Comparison of ENCODE assay signal across 8 mouse cellular contexts in the genomic region with DNA sequence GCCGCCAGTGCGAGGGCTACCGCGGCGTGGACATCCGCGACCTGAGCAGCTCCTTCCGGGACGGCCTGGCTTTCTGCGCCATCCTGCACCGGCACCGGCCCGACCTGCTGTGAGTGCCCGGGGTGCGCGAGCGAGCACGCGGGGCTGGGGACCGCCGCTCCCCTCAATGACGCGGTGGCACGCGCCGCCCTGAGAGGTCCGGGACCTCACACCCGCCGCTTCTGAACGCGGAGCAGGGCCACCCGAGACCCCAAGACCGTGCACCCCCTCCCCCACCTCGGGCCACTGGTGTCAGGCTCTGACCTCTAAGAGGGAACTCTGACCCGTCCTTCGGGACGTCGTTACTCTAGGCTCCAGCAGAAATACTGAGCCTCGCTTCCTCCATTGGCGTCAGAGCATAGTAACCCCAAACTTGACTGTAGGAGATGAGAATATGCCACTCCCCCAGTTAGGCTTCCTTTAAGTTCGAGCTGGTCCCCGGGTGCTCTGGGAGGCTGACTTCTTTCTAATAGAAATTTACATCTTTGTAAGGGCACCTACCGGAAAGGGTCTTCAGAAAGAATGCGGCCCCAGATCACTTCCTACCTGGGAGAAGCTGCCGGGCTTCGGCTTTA. TPM values are rescaled to one million over a fixed set of nuclear protein-coding genes. Genes with fewer than 3 reads are reported as not detected.
DNase-seq lines count a peak whose midpoint lies in the region; ATAC-seq and TF ChIP-seq lines count a peak whose summit lies in the region.

No protein-coding gene starts in this region.

- H3K27ac ChIP-seq in kidney, embryonic 14.5 days (ENCODE audit: low read depth, low read length): peak overlapping the region; percentile 74
- peak overlapping the region; percentile 89 for H3K27ac ChIP-seq in embryonic facial prominence, embryonic 13.5 days
- H3K27ac ChIP-seq in intestine, embryonic 16.5 days (ENCODE audit: low read length): peak overlapping the region; percentile 85
- peak overlapping the region; percentile 74 for H3K27ac ChIP-seq in midbrain, embryonic 15.5 days

- no peaks in the 10 kb centered on the region for H3K9me3 ChIP-seq in kidney, embryonic 14.5 days (ENCODE audit: control insufficient read depth, low read length)
- no peaks in the 10 kb centered on the region for H3K9me3 ChIP-seq in G1E (replicated peaks)
- no peaks in the 10 kb centered on the region for H3K9me3 ChIP-seq in embryonic facial prominence, embryonic 13.5 days
- H3K9me3 ChIP-seq in intestine, embryonic 16.5 days (ENCODE audit: control insufficient read depth, low read length): no peaks in the 10 kb centered on the region
- H3K9me3 ChIP-seq in midbrain, embryonic 15.5 days: no peaks in the 10 kb centered on the region

- peaks cover 28% of the 10 kb centered on the region for H3K4me1 ChIP-seq in kidney, embryonic 14.5 days (ENCODE audit: control insufficient read depth, insufficient read depth, low read length)
- peaks cover 36% of the 10 kb centered on the region for H3K4me1 ChIP-seq in G1E (ENCODE audit: insufficient read depth, low read depth, low read length)
- peaks cover 32% of the 10 kb centered on the region for H3K4me1 ChIP-seq in embryonic facial prominence, embryonic 13.5 days
- peaks cover 22% of the 10 kb centered on the region for H3K4me1 ChIP-seq in intestine, embryonic 16.5 days (ENCODE audit: control insufficient read depth, insufficient read depth, low read length)
- peaks cover 33% of the 10 kb centered on the region for H3K4me1 ChIP-seq in midbrain, embryonic 15.5 days

- H3K4me2 ChIP-seq in kidney, embryonic 14.5 days (replicated peaks; ENCODE audit: low read depth, low read length): peak overlapping the region; percentile 98
- H3K4me2 ChIP-seq in embryonic facial prominence, embryonic 13.5 days: peak overlapping the region; percentile 85
- peak overlapping the region; percentile 96 for H3K4me2 ChIP-seq in intestine, embryonic 16.5 days (ENCODE audit: low read depth, low read length)
- peak overlapping the region; percentile 92 for H3K4me2 ChIP-seq in midbrain, embryonic 15.5 days

- peak overlapping the region; percentile 89 for H3K4me3 ChIP-seq in kidney, embryonic 14.5 days (ENCODE audit: low read length)
- H3K4me3 ChIP-seq in G1E (ENCODE audit: low read depth, low read length): peak overlapping the region; percentile 80
- H3K4me3 ChIP-seq in embryonic facial prominence, embryonic 13.5 days: peak overlapping the region; percentile 93
- peak overlapping the region; percentile 85 for H3K4me3 ChIP-seq in intestine, embryonic 16.5 days (ENCODE audit: low read length)
- H3K4me3 ChIP-seq in midbrain, embryonic 15.5 days: peak overlapping the region; percentile 96

- H3K36me3 ChIP-seq in kidney, embryonic 14.5 days (ENCODE audit: control insufficient read depth, insufficient read depth, low read length): peaks cover 5% of the 10 kb centered on the region; the same call in 1 of the 2 replicates
- H3K36me3 ChIP-seq in G1E (replicated peaks): peaks cover 21% of the 10 kb centered on the region
- peaks cover 16% of the 10 kb centered on the region for H3K36me3 ChIP-seq in embryonic facial prominence, embryonic 13.5 days
- no peaks in the 10 kb centered on the region for H3K36me3 ChIP-seq in intestine, embryonic 16.5 days (ENCODE audit: control insufficient read depth, insufficient read depth, low read length)
- H3K36me3 ChIP-seq in midbrain, embryonic 15.5 days (replicated peaks): no peaks in the 10 kb centered on the region

- H3K9ac ChIP-seq in kidney, embryonic 14.5 days (ENCODE audit: low read depth, low read length): peak overlapping the region; percentile 89
- H3K9ac ChIP-seq in embryonic facial prominence, embryonic 13.5 days: peak overlapping the region; percentile 91
- H3K9ac ChIP-seq in intestine, embryonic 16.5 days (ENCODE audit: low read depth, low read length): peak overlapping the region; percentile 84
- peak overlapping the region; percentile 95 for H3K9ac ChIP-seq in midbrain, embryonic 15.5 days

- under 1% methylated on average over 38 of the region's 46 CpGs for WGBS in kidney, embryonic 14.5 days
- WGBS in embryonic facial prominence, embryonic 13.5 days: under 1% methylated on average over 46 of the region's 46 CpGs
- under 1% methylated on average over 46 of the region's 46 CpGs for WGBS in intestine, embryonic 16.5 days
- under 1% methylated on average over 45 of the region's 46 CpGs for WGBS in midbrain, embryonic 15.5 days

- no peak for DNase-seq in kidney, adult 8-10 months
- peak; percentile 44 for DNase-seq in G1E (ENCODE audit: low spot score)
- DNase-seq in gastrocnemius, adult 18-20 months (ENCODE audit: low spot score): no peak
- no peak for DNase-seq in gastrocnemius, postnatal 25 days

- H3K27me3 ChIP-seq in kidney, embryonic 14.5 days (ENCODE audit: control insufficient read depth, insufficient read depth, low read length): no peaks in the 10 kb centered on the region
- peaks cover 42% of the 10 kb centered on the region for H3K27me3 ChIP-seq in G1E (ENCODE audit: insufficient read depth, low read length)
- H3K27me3 ChIP-seq in embryonic facial prominence, embryonic 13.5 days: no peaks in the 10 kb centered on the region
- no peaks in the 10 kb centered on the region for H3K27me3 ChIP-seq in intestine, embryonic 16.5 days (replicated peaks; ENCODE audit: control insufficient read depth, insufficient read depth, low read length)
- H3K27me3 ChIP-seq in midbrain, embryonic 15.5 days (replicated peaks): no peaks in the 10 kb centered on the region

- no peak for TF ChIP-seq CTCF in G1E (IDR thresholded peaks at IDR 0.05; ENCODE audit: low read depth, low read length)

- peak; percentile 74 for ATAC-seq in kidney, embryonic 14.5 days (ENCODE audit: low FRiP score, low TSS enrichment)
- no peak; the same call in 1 of the 2 replicates for ATAC-seq in G1E (ENCODE audit: extremely low read depth, insufficient number of reproducible peaks, low FRiP score, poor library complexity, severe bottlenecking)
- peak; percentile 23 for ATAC-seq in embryonic facial prominence, embryonic 13.5 days (ENCODE audit: insufficient number of reproducible peaks, insufficient read depth, low FRiP score, low TSS enrichment, low read depth)
- peak; percentile 68 for ATAC-seq in intestine, embryonic 16.5 days
- no peak; the same call in 1 of the 2 replicates for ATAC-seq in midbrain, embryonic 15.5 days (replicated peaks)

RNA-seq across cellular contexts. Expression of a gene that starts 0.7 kb away (rescaled TPM):
- polyA plus RNA-seq in kidney, embryonic 14.5 days (2014; fragmentation: Nextera tagmentation; extraction: Ambion mirVana): 6.5 and 7.2 TPM in 2 replicates
- total RNA-seq in G1E (2014; fragmentation: Nextera tagmentation): 10.4 and 11.5 TPM in 2 replicates
- 3.7 and 4.5 TPM in 2 replicates for total RNA-seq in G1E (2017)
- polyA plus RNA-seq in G1E (2012): 19.9 and 20.5 TPM in 2 replicates
- polyA plus RNA-seq in embryonic facial prominence, embryonic 13.5 days (2015; fragmentation: Nextera tagmentation; extraction: Ambion mirVana): 12.8 and 13.8 TPM in 2 replicates
- 5.2 and 6.3 TPM in 2 replicates for polyA plus RNA-seq in intestine, embryonic 16.5 days (2015; fragmentation: Nextera tagmentation; extraction: Ambion mirVana)
- 13.9 and 15.8 TPM in 2 replicates for polyA plus RNA-seq in midbrain, embryonic 15.5 days (2015; fragmentation: Nextera tagmentation; extraction: Ambion mirVana)
- total RNA-seq in gastrocnemius, adult 18-20 months (2021): 10 to 100 TPM; 10.3 to 10.8 TPM
- total RNA-seq in gastrocnemius, postnatal 25 days (2021): 10 to 100 TPM; 14.0 to 15.0 TPM

RNA-seq across cellular contexts. Expression of a gene that starts 31.4 kb away (rescaled TPM):
- 352 and 434 TPM in 2 replicates for polyA plus RNA-seq in kidney, embryonic 14.5 days (2014; fragmentation: Nextera tagmentation; extraction: Ambion mirVana)
- total RNA-seq in G1E (2014; fragmentation: Nextera tagmentation) (143 and 147 TPM in 2 replicates), G1E (2017) (97.0 and 109 TPM in 2 replicates)
- 210 and 266 TPM in 2 replicates for polyA plus RNA-seq in G1E (2012)
- 348 and 353 TPM in 2 replicates for polyA plus RNA-seq in embryonic facial prominence, embryonic 13.5 days (2015; fragmentation: Nextera tagmentation; extraction: Ambion mirVana)
- 287 and 317 TPM in 2 replicates for polyA plus RNA-seq in intestine, embryonic 16.5 days (2015; fragmentation: Nextera tagmentation; extraction: Ambion mirVana)
- polyA plus RNA-seq in midbrain, embryonic 15.5 days (2015; fragmentation: Nextera tagmentation; extraction: Ambion mirVana): 229 and 243 TPM in 2 replicates
- 10 to 100 TPM; 69.3 to 76.8 TPM for total RNA-seq in gastrocnemius, adult 18-20 months (2021)
- 10 to 100 TPM; 65.8 to 66.9 TPM for total RNA-seq in gastrocnemius, postnatal 25 days (2021)

RNA-seq across cellular contexts. Expression of a gene that starts 31.6 kb away (rescaled TPM):
- polyA plus RNA-seq in kidney, embryonic 14.5 days (2014; fragmentation: Nextera tagmentation; extraction: Ambion mirVana): 7.1 and 8.8 TPM in 2 replicates
- total RNA-seq in G1E (2014; fragmentation: Nextera tagmentation) (1.4 and 2.8 TPM in 2 replicates), G1E (2017) (1.6 and 2.2 TPM in 2 replicates)
- polyA plus RNA-seq in G1E (2012): 0.46 and 0.50 TPM in 2 replicates
- 9.7 and 10.2 TPM in 2 replicates for polyA plus RNA-seq in embryonic facial prominence, embryonic 13.5 days (2015; fragmentation: Nextera tagmentation; extraction: Ambion mirVana)
- polyA plus RNA-seq in intestine, embryonic 16.5 days (2015; fragmentation: Nextera tagmentation; extraction: Ambion mirVana): 4.2 and 5.7 TPM in 2 replicates
- polyA plus RNA-seq in midbrain, embryonic 15.5 days (2015; fragmentation: Nextera tagmentation; extraction: Ambion mirVana): 15.1 and 19.1 TPM in 2 replicates
- total RNA-seq in gastrocnemius, adult 18-20 months (2021): 1 to 10 TPM; 1.1 to 1.2 TPM
- total RNA-seq in gastrocnemius, postnatal 25 days (2021): 1 to 10 TPM in 1 of 2 experiments, under 1 TPM in 1; 0.56 to 1.6 TPM

RNA-seq across cellular contexts. Expression of a gene that starts 34.4 kb away (rescaled TPM):
- 207 and 265 TPM in 2 replicates for polyA plus RNA-seq in kidney, embryonic 14.5 days (2014; fragmentation: Nextera tagmentation; extraction: Ambion mirVana)
- 134 and 145 TPM in 2 replicates for total RNA-seq in G1E (2014; fragmentation: Nextera tagmentation)
- total RNA-seq in G1E (2017): 261 and 285 TPM in 2 replicates
- polyA plus RNA-seq in G1E (2012): 20.8 and 30.9 TPM in 2 replicates
- 232 and 244 TPM in 2 replicates for polyA plus RNA-seq in embryonic facial prominence, embryonic 13.5 days (2015; fragmentation: Nextera tagmentation; extraction: Ambion mirVana)
- polyA plus RNA-seq in intestine, embryonic 16.5 days (2015; fragmentation: Nextera tagmentation; extraction: Ambion mirVana): 221 and 238 TPM in 2 replicates
- polyA plus RNA-seq in midbrain, embryonic 15.5 days (2015; fragmentation: Nextera tagmentation; extraction: Ambion mirVana): 165 and 167 TPM in 2 replicates
- 10 to 100 TPM; 52.6 to 54.1 TPM for total RNA-seq in gastrocnemius, adult 18-20 months (2021)
- 10 to 100 TPM; 46.3 to 53.2 TPM for total RNA-seq in gastrocnemius, postnatal 25 days (2021)

RNA-seq across cellular contexts. Expression of a gene that starts 46.7 kb away (rescaled TPM):
- 48.6 and 54.2 TPM in 2 replicates for polyA plus RNA-seq in kidney, embryonic 14.5 days (2014; fragmentation: Nextera tagmentation; extraction: Ambion mirVana)
- total RNA-seq in G1E (2014; fragmentation: Nextera tagmentation) (15.7 and 23.7 TPM in 2 replicates), G1E (2017) (15.8 and 19.0 TPM in 2 replicates)
- 37.8 and 51.9 TPM in 2 replicates for polyA plus RNA-seq in G1E (2012)
- 54.1 and 57.7 TPM in 2 replicates for polyA plus RNA-seq in embryonic facial prominence, embryonic 13.5 days (2015; fragmentation: Nextera tagmentation; extraction: Ambion mirVana)
- 56.4 and 57.5 TPM in 2 replicates for polyA plus RNA-seq in intestine, embryonic 16.5 days (2015; fragmentation: Nextera tagmentation; extraction: Ambion mirVana)
- polyA plus RNA-seq in midbrain, embryonic 15.5 days (2015; fragmentation: Nextera tagmentation; extraction: Ambion mirVana): 61.0 and 64.3 TPM in 2 replicates
- 1 to 10 TPM; 4.1 to 4.5 TPM for total RNA-seq in gastrocnemius, adult 18-20 months (2021)
- total RNA-seq in gastrocnemius, postnatal 25 days (2021): 1 to 10 TPM; 3.6 to 4.4 TPM

Comparison
In these comparisons a context has a peak if more than half of its experiments do, and no peak if none do; other contexts are left out.
1. ATAC-seq: peak in kidney, embryonic 14.5 days (single experiment), embryonic facial prominence, embryonic 13.5 days (single experiment) and intestine, embryonic 16.5 days (single experiment); none in G1E (single experiment) and midbrain, embryonic 15.5 days (single experiment).
2. Peak in every context shown above with its lines, with median percentiles within 50 percentile points of each other: H3K27ac ChIP-seq, H3K4me2 ChIP-seq, H3K4me3 ChIP-seq and H3K9ac ChIP-seq.